Mouse (Mus musculus) activated CD4-positive, CD25-positive, alpha-beta regulatory T cell, adult 4 months (primary cell): ENCODE measurements around the gene Traf3. TPM values are rescaled to one million over a fixed set of nuclear protein-coding genes. Genes with fewer than 3 reads are reported as not detected.

ENCODE experiments used
- ATAC-seq: one replicate; pipeline ENCODE4 v1.8.0; 2017
- polyA plus RNA-seq, 2 experiments: library from polyadenylated mRNA; unstranded; fragments of 100-300 nt; shearing (Covaris generic); gene quantifications; one replicate each; pipeline ENCODE4 v1.2.1; 2017

Traf3 gene
- polyA plus RNA-seq, 2 experiments from 2014 or later, result 14.4 to 15.5 TPM

GRCm38 (mm10) chr12:111266592-111266991 is 100.4 kb downstream of the Traf3 start:
- no peak for ATAC-seq

GRCm38 (mm10) chr12:111267673-111268325 is 101.6 kb downstream of the Traf3 start:
- ATAC-seq, result no peak

GRCm38 (mm10) chr12:111270629-111271277 is 104.6 kb downstream of the Traf3 start, which contains the start of gene Amn:
Gene Amn, plus strand, starts transcription at chr12:111271095.
- no peak for ATAC-seq

- ATAC-seq, result no peak
Observed at GRCm38 (mm10) chr12:111271406-111271805, 105.2 kb downstream of the Traf3 start.

- no peak for ATAC-seq
Observed at GRCm38 (mm10) chr12:111271966-111272365, 105.8 kb downstream of the Traf3 start.

- ATAC-seq, result no peak
Observed at GRCm38 (mm10) chr12:111272420-111272819, 106.2 kb downstream of the Traf3 start.

- no peak for ATAC-seq
Observed at GRCm38 (mm10) chr12:111274006-111274405, 107.8 kb downstream of the Traf3 start.

- no peak for ATAC-seq
Observed at GRCm38 (mm10) chr12:111274447-111275149, 108.4 kb downstream of the Traf3 start.

GRCm38 (mm10) chr12:111275150-111275841 is 109.1 kb downstream of the Traf3 start:
- no peak for ATAC-seq

- ATAC-seq, result no peak
Observed at GRCm38 (mm10) chr12:111276371-111276770, 110.2 kb downstream of the Traf3 start.

- no peak for ATAC-seq
Observed at GRCm38 (mm10) chr12:111283573-111283972, 117.4 kb downstream of the Traf3 start.

GRCm38 (mm10) chr12:111284532-111284931 is 118.4 kb downstream of the Traf3 start:
- no peak for ATAC-seq

- no peak for ATAC-seq
Observed at GRCm38 (mm10) chr12:111293025-111293424, 126.9 kb downstream of the Traf3 start.

GRCm38 (mm10) chr12:111301322-111302017 is 135.3 kb downstream of the Traf3 start:
- ATAC-seq, result no peak

- no peak for ATAC-seq
Observed at GRCm38 (mm10) chr12:111302018-111302345, 135.8 kb downstream of the Traf3 start.

GRCm38 (mm10) chr12:111303702-111304337 is 137.7 kb downstream of the Traf3 start:
- ATAC-seq, result no peak

GRCm38 (mm10) chr12:111306821-111307220 is 140.7 kb downstream of the Traf3 start:
- ATAC-seq, result no peak

GRCm38 (mm10) chr12:111309256-111309655 is 143.1 kb downstream of the Traf3 start:
- no peak for ATAC-seq

- ATAC-seq, result no peak
Observed at GRCm38 (mm10) chr12:111309931-111310330, 143.8 kb downstream of the Traf3 start.

- ATAC-seq, result no peak
Observed at GRCm38 (mm10) chr12:111311775-111312174, 145.6 kb downstream of the Traf3 start.

GRCm38 (mm10) chr12:111314273-111314672 is 148.1 kb downstream of the Traf3 start:
- ATAC-seq, result no peak
